Mouse (Mus musculus) forebrain, embryonic 13.5 days (tissue): ENCODE measurements around the gene Eid2b. TPM values are rescaled to one million over a fixed set of nuclear protein-coding genes. Genes with fewer than 3 reads are reported as not detected.

Source experiments
- ATAC-seq: fragments of 200-750 bp; cut with Nextera tagmentation; 2 replicates; pipeline ENCODE4 v1.8.0; 2017
- H3K27ac ChIP-seq: fragments of 300-500 bp; sonication (generic); 2 replicates; pipeline ENCODE4 v1.5.1; 2015; ENCODE audit warnings: inconsistent platforms, mild to moderate bottlenecking, moderate library complexity
- H3K27me3 ChIP-seq: fragments of 300-500 bp; sonication (generic); 2 replicates; pipeline ENCODE4 v1.6.1; 2015; ENCODE audit warnings: mild to moderate bottlenecking, inconsistent platforms
- H3K36me3 ChIP-seq: fragments of 300-500 bp; sonication (generic); 2 replicates; pipeline ENCODE4 v1.6.1; 2015; ENCODE audit warnings: mild to moderate bottlenecking, inconsistent platforms; ENCODE audit not compliant: poor library complexity, severe bottlenecking
- H3K4me1 ChIP-seq: fragments of 300-500 bp; sonication (generic); 2 replicates; pipeline ENCODE4 v1.6.1; 2015; ENCODE audit warnings: inconsistent platforms
- H3K4me2 ChIP-seq: fragments of 300-500 bp; sonication (generic); 2 replicates; pipeline ENCODE4 v1.6.1; 2015; ENCODE audit warnings: inconsistent platforms, mild to moderate bottlenecking, moderate library complexity
- H3K4me3 ChIP-seq: fragments of 300-500 bp; sonication (generic); 2 replicates; pipeline ENCODE4 v1.5.1; 2015; ENCODE audit warnings: mild to moderate bottlenecking, inconsistent platforms
- H3K9ac ChIP-seq: fragments of 300-500 bp; sonication (generic); 2 replicates; pipeline ENCODE4 v1.6.1; 2015; ENCODE audit warnings: mild to moderate bottlenecking, inconsistent platforms
- H3K9me3 ChIP-seq: fragments of 300-500 bp; sonication (generic); replicated peaks from 2 replicates; pipeline ENCODE4 v1.6.1; 2016; ENCODE audit warnings: inconsistent platforms
- WGBS: fragments of 180-500 bp; shearing (Covaris S2); methylation state at CpG from one replicate; pipeline ENCODE4 v1.1.7; 2015; 5-methylcytosine and 5-hydroxymethylcytosine counted together
- polyA plus RNA-seq: library from polyadenylated mRNA; unstranded; fragments of >200 nt; fragmentation: Nextera tagmentation; extraction: Ambion mirVana; gene quantifications from 2 replicates; pipeline ENCODE4 v1.2.1, GENCODE M21; 2015

Eid2b gene
- polyA plus RNA-seq, 1 experiment from 2014 or later: 30.3 TPM

GRCm38 (mm10) chr7:28306216-28306615 is 28.7 kb downstream of the Eid2b start:
- H3K4me3 ChIP-seq: no peak overlapping the region
- peaks cover 59% of the 10 kb centered on the region for H3K36me3 ChIP-seq
- no peak overlapping the region for H3K4me2 ChIP-seq
- no peak for ATAC-seq
- H3K4me1 ChIP-seq: peaks cover 47% of the 10 kb centered on the region
- no peak overlapping the region for H3K9ac ChIP-seq
- H3K27ac ChIP-seq: no peak overlapping the region
- 96% methylated on average over 8 of the region's 8 CpGs for WGBS
- 0 out of 2 replicates have a peak, but pooled peaks cover 4% of the 10 kb centered on the region for H3K27me3 ChIP-seq
- no peaks in the 10 kb centered on the region for H3K9me3 ChIP-seq

GRCm38 (mm10) chr7:28309737-28310136 is 32.2 kb downstream of the Eid2b start:
- no peaks in the 10 kb centered on the region for H3K27me3 ChIP-seq
- peaks cover 65% of the 10 kb centered on the region for H3K36me3 ChIP-seq
- 74% methylated on average over 9 of the region's 9 CpGs for WGBS
- no peak overlapping the region for H3K9ac ChIP-seq
- no peaks in the 10 kb centered on the region for H3K9me3 ChIP-seq
- H3K4me2 ChIP-seq: peak overlapping the region; percentile 92; the same call in 1 of the 2 replicates
- no peak for ATAC-seq
- H3K27ac ChIP-seq: peak overlapping the region; percentile 8; the same call in 1 of the 2 replicates
- peaks cover 30% of the 10 kb centered on the region for H3K4me1 ChIP-seq
- H3K4me3 ChIP-seq: no peak overlapping the region

GRCm38 (mm10) chr7:28311151-28311925 is 33.8 kb downstream of the Eid2b start:
- peaks cover 30% of the 10 kb centered on the region for H3K4me1 ChIP-seq
- no peaks in the 10 kb centered on the region for H3K9me3 ChIP-seq
- H3K27me3 ChIP-seq: no peaks in the 10 kb centered on the region
- peak overlapping the region; percentile 93 for H3K9ac ChIP-seq
- peaks cover 65% of the 10 kb centered on the region for H3K36me3 ChIP-seq
- H3K4me2 ChIP-seq: peak overlapping the region; percentile 92
- H3K27ac ChIP-seq: peak overlapping the region; percentile 66; the same call in 1 of the 2 replicates
- ATAC-seq: peak; percentile 71
- WGBS: 7% methylated on average over 32 of the region's 35 CpGs
- peak overlapping the region; percentile 96 for H3K4me3 ChIP-seq

- no peaks in the 10 kb centered on the region for H3K9me3 ChIP-seq
- peak; percentile 98 for ATAC-seq
- peaks cover 65% of the 10 kb centered on the region for H3K36me3 ChIP-seq
- peak within 1 kb of the TSS; percentile 92 for H3K4me2 ChIP-seq
- H3K4me3 ChIP-seq: peak within 1 kb of the TSS; percentile 96
- peak within 1 kb of the TSS; percentile 66; the same call in 1 of the 2 replicates for H3K27ac ChIP-seq
- peaks cover 30% of the 10 kb centered on the region for H3K4me1 ChIP-seq
- under 1% methylated on average over 45 of the region's 45 CpGs for WGBS
- no peaks in the 10 kb centered on the region for H3K27me3 ChIP-seq
- peak within 1 kb of the TSS; percentile 93 for H3K9ac ChIP-seq
Measured at GRCm38 (mm10) chr7:28311926-28312543, 34.5 kb downstream of the Eid2b start, which contains the start of gene Timm50. Timm50 (minus strand) TSS chr7:28312072.

- Histone ChIP-seq H3K9ac (no peak overlapping the region), H3K4me3 (no peak overlapping the region), H3K4me1 (no peaks in the 10 kb centered on the region), H3K9me3 (no peaks in the 10 kb centered on the region), H3K36me3 (peaks cover 93% of the 10 kb centered on the region), H3K27me3 (no peaks in the 10 kb centered on the region), H3K27ac (no peak overlapping the region), H3K4me2 (no peak overlapping the region)
- ATAC-seq: no peak
- WGBS: 88% methylated on average over 3 of the region's 3 CpGs
Measured at GRCm38 (mm10) chr7:28318036-28318435, 40.5 kb downstream of the Eid2b start.

- ATAC-seq: no peak
- H3K27me3 ChIP-seq: no peaks in the 10 kb centered on the region
- H3K27ac ChIP-seq: no peak overlapping the region
- no peak overlapping the region for H3K4me2 ChIP-seq
- WGBS: 94% methylated on average over 17 of the region's 17 CpGs
- no peak overlapping the region for H3K4me3 ChIP-seq
- H3K9ac ChIP-seq: no peak overlapping the region
- H3K9me3 ChIP-seq: no peaks in the 10 kb centered on the region
- peaks cover 100% of the 10 kb centered on the region for H3K36me3 ChIP-seq
- H3K4me1 ChIP-seq: no peaks in the 10 kb centered on the region
Measured at GRCm38 (mm10) chr7:28318714-28319113, 41.2 kb downstream of the Eid2b start.

GRCm38 (mm10) chr7:28321974-28322720 is 44.6 kb downstream of the Eid2b start:
- WGBS: 94% methylated on average over 15 of the region's 15 CpGs
- H3K36me3 ChIP-seq: peaks cover 100% of the 10 kb centered on the region
- ATAC-seq: no peak

GRCm38 (mm10) chr7:28325293-28325692 is 47.8 kb downstream of the Eid2b start:
- Histone ChIP-seq H3K9me3 (no peaks in the 10 kb centered on the region), H3K36me3 (peaks cover 100% of the 10 kb centered on the region), H3K4me3 (no peak overlapping the region), H3K27ac (no peak overlapping the region), H3K9ac (no peak overlapping the region), H3K27me3 (no peaks in the 10 kb centered on the region), H3K4me1 (no peaks in the 10 kb centered on the region), H3K4me2 (no peak overlapping the region)
- WGBS: 92% methylated on average over 8 of the region's 8 CpGs
- ATAC-seq: no peak

More at GRCm38 (mm10) chr7:28321974-28322720, 44.6 kb downstream of the Eid2b start:
- H3K4me3 ChIP-seq: no peak overlapping the region
- no peak overlapping the region for H3K9ac ChIP-seq
- no peaks in the 10 kb centered on the region for H3K9me3 ChIP-seq
- H3K4me1 ChIP-seq: no peaks in the 10 kb centered on the region
- no peaks in the 10 kb centered on the region for H3K27me3 ChIP-seq
- no peak overlapping the region for H3K4me2 ChIP-seq
- H3K27ac ChIP-seq: no peak overlapping the region

- H3K27ac ChIP-seq: no peak overlapping the region
- H3K4me3 ChIP-seq: no peak overlapping the region
- no peak overlapping the region for H3K9ac ChIP-seq
- peaks cover 100% of the 10 kb centered on the region for H3K36me3 ChIP-seq
- no peak overlapping the region for H3K4me2 ChIP-seq
- H3K4me1 ChIP-seq: no peaks in the 10 kb centered on the region
- H3K9me3 ChIP-seq: no peaks in the 10 kb centered on the region
- no peak for ATAC-seq
- H3K27me3 ChIP-seq: no peaks in the 10 kb centered on the region
- 83% methylated on average over 4 of the region's 4 CpGs for WGBS
Measured at GRCm38 (mm10) chr7:28326457-28326856, 48.9 kb downstream of the Eid2b start.

GRCm38 (mm10) chr7:28328260-28328659 is 50.7 kb downstream of the Eid2b start:
- no peak overlapping the region for H3K9ac ChIP-seq
- H3K4me3 ChIP-seq: no peak overlapping the region
- H3K27me3 ChIP-seq: no peaks in the 10 kb centered on the region
- H3K4me2 ChIP-seq: no peak overlapping the region
- no peak overlapping the region for H3K27ac ChIP-seq
- no peaks in the 10 kb centered on the region for H3K4me1 ChIP-seq
- H3K36me3 ChIP-seq: peaks cover 87% of the 10 kb centered on the region
- 97% methylated on average over 2 of the region's 2 CpGs for WGBS
- no peaks in the 10 kb centered on the region for H3K9me3 ChIP-seq
- no peak for ATAC-seq
